18 mouse cellular contexts compared by ENCODE assay signal in the genomic region with DNA sequence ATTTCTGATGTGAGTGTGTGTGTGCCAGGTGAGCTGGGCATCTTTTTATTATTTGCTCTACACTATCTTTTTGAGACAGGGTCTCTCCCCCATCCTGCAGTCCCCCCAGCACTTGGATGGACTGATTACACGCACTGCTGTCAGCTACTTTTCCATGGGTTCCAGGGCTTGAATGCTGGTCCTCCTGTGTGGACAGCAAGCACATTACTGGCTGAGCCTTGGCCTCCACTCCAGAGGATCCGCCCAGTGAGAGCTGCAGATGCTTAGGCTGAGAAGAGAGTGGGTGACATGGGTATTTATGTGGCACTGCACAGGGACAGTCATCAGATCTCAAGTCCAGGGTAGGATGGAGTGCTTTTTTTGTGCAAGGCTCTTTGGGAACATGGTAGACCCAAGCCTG.
"Had no signal": no experiment of that assay in that cellular context is flagged by ENCODE, and none has a peak within 500 bp of the region (broad histone marks: within the 10 kb centered on the region; RNA-seq: fewer than 3 reads in every experiment).

No protein-coding gene starts in this region.

- H3K9ac ChIP-seq: liver, embryonic 14.5 days; lung, embryonic 14.5 days; midbrain, embryonic 12.5 days; midbrain, embryonic 15.5 days; neural tube, embryonic 13.5 days; neural tube, embryonic 15.5 days had no signal

- H3K36me3 ChIP-seq: midbrain, embryonic 12.5 days; midbrain, embryonic 15.5 days; neural tube, embryonic 13.5 days; neural tube, embryonic 15.5 days had no signal

- DNase-seq: lung, adult 18-20 months; lung, embryonic 14.5 days; lung, postnatal 10 days; lung, postnatal 4 days; retina, postnatal 1 day; right cerebral cortex, adult 18-20 months; right cerebral cortex, postnatal 25 days; right cerebral cortex, postnatal 4 days; spleen, adult 18-20 months; thymus, adult 2 months; thymus, postnatal 25 days; thymus, postnatal 4 days had no signal

- H3K27ac ChIP-seq: liver, embryonic 14.5 days; midbrain, embryonic 12.5 days; midbrain, embryonic 15.5 days; neural tube, embryonic 13.5 days; neural tube, embryonic 15.5 days had no signal

- H3K4me1 ChIP-seq: midbrain, embryonic 12.5 days; midbrain, embryonic 15.5 days; neural tube, embryonic 13.5 days; neural tube, embryonic 15.5 days had no signal

- H3K4me3 ChIP-seq: midbrain, embryonic 12.5 days; midbrain, embryonic 15.5 days; myocyte; neural tube, embryonic 13.5 days; neural tube, embryonic 15.5 days had no signal

- H3K4me2 ChIP-seq: lung, embryonic 14.5 days; midbrain, embryonic 12.5 days; midbrain, embryonic 15.5 days; neural tube, embryonic 13.5 days; neural tube, embryonic 15.5 days had no signal

- H3K27me3 ChIP-seq: midbrain, embryonic 12.5 days; midbrain, embryonic 15.5 days; neural tube, embryonic 13.5 days; neural tube, embryonic 15.5 days had no signal

- H3K9me3 ChIP-seq: midbrain, embryonic 12.5 days; midbrain, embryonic 15.5 days; neural tube, embryonic 13.5 days; neural tube, embryonic 15.5 days had no signal

- ATAC-seq: midbrain, embryonic 15.5 days had no signal
